Mouse (Mus musculus) bone marrow, adult 2 months (tissue): Measurements from ENCODE around the gene Zbtb6. TPM values are rescaled to one million over a fixed set of nuclear protein-coding genes. Genes with fewer than 3 reads are reported as not detected.

ENCODE experiments used
- H3K27ac ChIP-seq: fragments of 200-500 bp; 2 replicates; pipeline ENCODE4 v1.5.1; 2012; ENCODE audit warnings: low read depth, mild to moderate bottlenecking, control low read depth, inconsistent platforms, low read length; ENCODE audit not compliant: control insufficient read depth, poor library complexity, insufficient read depth
- H3K4me1 ChIP-seq: fragments of 200-500 bp; 2 replicates; pipeline ENCODE4 v1.6.1; 2011; ENCODE audit warnings: low read length; ENCODE audit not compliant: control insufficient read depth, insufficient read depth
- H3K4me3 ChIP-seq: fragments of 200-500 bp; replicated peaks from 2 replicates; pipeline ENCODE3; 2011; ENCODE audit warnings: mild to moderate bottlenecking, low read depth, low read length, control low read depth; ENCODE audit not compliant: control insufficient read depth
- CTCF ChIP-seq: fragments of 200-500 bp; IDR thresholded peaks from 2 replicates; pipeline ENCODE4 v1.5.1; 2011; ENCODE audit warnings: low read length, control low read depth; ENCODE audit not compliant: control insufficient read depth, insufficient read depth
- POLR2A ChIP-seq: fragments of 200-500 bp; IDR thresholded peaks from 2 replicates; pipeline ENCODE4 v1.6.1; 2011; ENCODE audit warnings: low read depth, mild to moderate bottlenecking, control low read depth, low read length, borderline replicate concordance; ENCODE audit not compliant: control insufficient read depth
- WGBS: fragments of 180-500 bp; shearing (Covaris S2); methylation state at CpG from one replicate; pipeline ENCODE4 v1.1.7; 2018; 5-methylcytosine and 5-hydroxymethylcytosine counted together
- polyA plus RNA-seq: library from polyadenylated mRNA; stranded (reverse); fragments of >200 nt; gene quantifications from 2 replicates; pipeline ENCODE4 v1.2.4, GENCODE M21; 2011; ENCODE audit warnings: low replicate concordance; ENCODE audit not compliant: missing spikeins, insufficient read depth, insufficient read length

Zbtb6 gene
- polyA plus RNA-seq, 1 experiment, result 6.4 TPM

- H3K27ac ChIP-seq, result no peak overlapping the region
- H3K4me1 ChIP-seq, result no peaks in the 10 kb centered on the region
- TF ChIP-seq POLR2A, result no peak
- no peak for TF ChIP-seq CTCF
- 92% methylated on average over 9 of the region's 9 CpGs for WGBS
- H3K4me3 ChIP-seq, result no peak overlapping the region
These were observed 60.0 kb downstream of the Zbtb6 start for GRCm38 (mm10) chr2:37382921-37383320.

GRCm38 (mm10) chr2:37380189-37380588, 62.8 kb downstream of the Zbtb6 start:
- Histone ChIP-seq H3K27ac (no peak overlapping the region), H3K4me3 (no peak overlapping the region), H3K4me1 (no peaks in the 10 kb centered on the region)
- TF ChIP-seq POLR2A, result no peak
- peak; percentile 69 for TF ChIP-seq CTCF
- WGBS, result 51% methylated on average over 2 of the region's 2 CpGs

GRCm38 (mm10) chr2:37376018-37376417, 67.0 kb downstream of the Zbtb6 start:
- no peak overlapping the region for H3K4me3 ChIP-seq
- TF ChIP-seq CTCF (no peak), POLR2A (no peak)
- H3K4me1 ChIP-seq, result no peaks in the 10 kb centered on the region
- WGBS, result 16% methylated on average over 1 of the region's 1 CpGs
- H3K27ac ChIP-seq, result no peak overlapping the region

Other genes starting within 250 kb of the Zbtb6 start
- 0.23 and 0.30 TPM in 2 replicates for gene Olfr366, start 231.6 kb downstream of the Zbtb6 start, polyA plus RNA-seq
- gene Olfr368, start 116.7 kb downstream of the Zbtb6 start, polyA plus RNA-seq, result not detected in 2 replicates
- 7.9 and 28.4 TPM in 2 replicates for gene Pdcl, start 83.8 kb downstream of the Zbtb6 start, polyA plus RNA-seq
- 6.0 and 11.9 TPM in 2 replicates for gene Rc3h2, start 20.3 kb downstream of the Zbtb6 start, polyA plus RNA-seq
- gene Zbtb26, start within 50 bp of the Zbtb6 start, polyA plus RNA-seq, result 1.3 and 2.6 TPM in 2 replicates
- 11.2 and 18.0 TPM in 2 replicates for gene Rabgap1, start 108 bp upstream of the Zbtb6 start, polyA plus RNA-seq
- not detected in 2 replicates for gene Gpr21, start 73.2 kb upstream of the Zbtb6 start, polyA plus RNA-seq